Mouse (Mus musculus): ENCODE results near the gene Afp. TPM values are rescaled to one million over a fixed set of nuclear protein-coding genes. Genes with fewer than 3 reads are reported as not detected.

The Afp gene
- polyA plus RNA-seq, 1 experiment from 2014 or later: 541 TPM

DNA sequence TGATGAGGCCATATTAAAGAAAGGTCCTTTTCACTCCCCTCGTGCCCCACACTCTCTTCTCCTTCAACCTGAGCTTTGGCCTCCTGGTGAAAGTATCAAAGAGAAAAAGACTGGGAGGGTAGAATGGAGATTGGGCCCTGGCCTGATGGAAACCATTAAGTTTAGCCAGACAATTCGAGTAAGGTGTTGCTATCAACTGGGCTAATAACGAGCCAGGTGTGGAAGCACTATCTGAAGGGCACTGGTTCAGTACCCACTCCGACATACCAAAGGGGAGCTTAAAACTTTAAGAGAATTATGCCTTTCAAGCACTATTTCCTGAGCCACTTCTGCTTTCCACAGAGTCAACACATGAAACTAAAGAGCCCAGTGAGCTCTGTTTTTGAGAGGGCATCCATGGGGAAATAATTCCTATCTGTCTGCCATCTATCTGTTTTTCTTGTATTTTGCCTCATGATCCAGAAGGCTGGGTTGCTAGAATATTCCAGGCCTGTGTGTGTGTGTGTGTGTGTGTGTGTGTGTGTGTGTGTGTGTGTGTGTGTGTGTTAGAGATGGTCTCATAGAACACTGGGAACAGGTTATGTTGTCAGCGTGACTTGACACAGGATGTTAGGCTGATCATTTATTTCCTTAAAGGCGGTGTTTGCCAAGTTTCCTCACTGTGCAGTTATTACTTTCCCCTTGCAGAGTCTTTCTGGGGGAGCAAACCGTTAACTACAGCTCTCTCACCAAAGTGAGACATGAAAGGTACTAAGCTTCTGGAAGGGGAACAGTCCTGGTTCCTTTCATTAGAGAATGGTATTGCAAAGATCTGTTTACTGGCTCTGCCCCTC is 13.0 kb upstream of the Afp start:
- TF ChIP-seq CTCF (IDR thresholded peaks at IDR 0.05; ENCODE audit: low read depth): no peak
- ATAC-seq: no peak
- no peaks in the 10 kb centered on the region for H3K4me1 ChIP-seq (replicated peaks; ENCODE audit: control insufficient read depth, insufficient read depth, low read length)
- WGBS: 62% methylated on average over 7 of the region's 7 CpGs
- no peak overlapping the region for H3K4me3 ChIP-seq (ENCODE audit: low read depth, low read length)
- no peaks in the 10 kb centered on the region for H3K27me3 ChIP-seq (replicated peaks; ENCODE audit: control insufficient read depth, insufficient read depth, low read length)
- no peaks in the 10 kb centered on the region for H3K36me3 ChIP-seq (ENCODE audit: control insufficient read depth, insufficient read depth)
- no peak overlapping the region for H3K4me2 ChIP-seq (replicated peaks; ENCODE audit: low read depth)
- H3K27ac ChIP-seq (ENCODE audit: low read depth, low read length): no peak overlapping the region
- no peak overlapping the region for H3K9ac ChIP-seq (ENCODE audit: low read depth, low read length)
- no peaks in the 10 kb centered on the region for H3K9me3 ChIP-seq (ENCODE audit: control insufficient read depth)

DNA sequence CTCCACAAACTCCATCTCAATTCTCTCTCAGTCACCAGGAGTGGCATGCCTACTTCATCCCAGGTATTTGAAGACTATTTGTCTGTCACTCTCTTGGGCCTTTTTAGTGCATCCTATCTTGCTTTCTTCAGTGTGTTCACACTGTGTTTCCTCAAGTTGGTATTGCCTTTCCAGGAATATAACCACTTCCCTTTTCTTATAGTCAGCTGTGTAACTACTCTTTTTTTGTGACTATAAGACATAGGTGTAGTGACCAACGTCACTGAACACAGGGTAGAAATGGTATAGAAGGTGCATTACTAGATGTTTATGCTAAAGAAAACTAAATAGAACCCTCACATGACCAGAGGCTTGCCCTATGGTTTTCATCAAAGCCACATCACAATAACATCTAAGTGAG is 11.7 kb upstream of the Afp start:
- WGBS: 86% methylated on average over 1 of the region's 1 CpGs
- Histone ChIP-seq H3K9me3 (ENCODE audit: control insufficient read depth) (no peaks in the 10 kb centered on the region), H3K4me1 (replicated peaks; ENCODE audit: control insufficient read depth, insufficient read depth, low read length) (no peaks in the 10 kb centered on the region), H3K4me3 (ENCODE audit: low read depth, low read length) (no peak overlapping the region), H3K27me3 (replicated peaks; ENCODE audit: control insufficient read depth, insufficient read depth, low read length) (no peaks in the 10 kb centered on the region), H3K36me3 (ENCODE audit: control insufficient read depth, insufficient read depth) (no peaks in the 10 kb centered on the region), H3K9ac (ENCODE audit: low read depth, low read length) (no peak overlapping the region), H3K4me2 (replicated peaks; ENCODE audit: low read depth) (no peak overlapping the region), H3K27ac (ENCODE audit: low read depth, low read length) (no peak overlapping the region)
- TF ChIP-seq CTCF (IDR thresholded peaks at IDR 0.05; ENCODE audit: low read depth): no peak
- ATAC-seq: no peak

DNA sequence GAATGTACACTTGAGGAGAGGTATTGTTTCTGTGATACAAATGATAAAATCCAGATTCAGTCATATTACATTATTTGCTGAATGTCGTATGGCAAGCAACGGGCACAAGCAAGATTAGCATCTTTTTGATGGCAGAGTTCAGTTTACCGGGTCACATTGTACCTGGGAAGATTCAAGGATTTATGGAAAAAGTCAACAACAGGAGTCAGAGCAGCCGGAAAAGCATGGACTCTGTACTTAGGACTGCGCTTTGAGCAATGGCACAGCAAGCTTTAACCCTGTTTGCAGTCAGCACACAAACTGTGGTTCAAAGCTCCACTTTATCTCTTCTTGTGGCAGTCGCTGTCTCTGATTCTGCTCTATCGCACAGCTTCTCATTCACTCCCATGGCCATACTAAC is 4.9 kb upstream of the Afp start:
- 46% methylated on average over 7 of the region's 7 CpGs for WGBS
- no peak for ATAC-seq
- Histone ChIP-seq H3K9me3 (ENCODE audit: control insufficient read depth) (no peaks in the 10 kb centered on the region), H3K27ac (ENCODE audit: low read depth, low read length) (no peak overlapping the region), H3K4me2 (replicated peaks; ENCODE audit: low read depth) (no peak overlapping the region), H3K4me3 (ENCODE audit: low read depth, low read length) (no peak overlapping the region), H3K9ac (ENCODE audit: low read depth, low read length) (no peak overlapping the region), H3K36me3 (ENCODE audit: control insufficient read depth, insufficient read depth) (no peaks in the 10 kb centered on the region), H3K4me1 (replicated peaks; ENCODE audit: control insufficient read depth, insufficient read depth, low read length) (0 out of 2 replicates have a peak, but pooled peaks cover 3% of the 10 kb centered on the region), H3K27me3 (replicated peaks; ENCODE audit: control insufficient read depth, insufficient read depth, low read length) (no peaks in the 10 kb centered on the region)
- no peak for TF ChIP-seq CTCF (IDR thresholded peaks at IDR 0.05; ENCODE audit: low read depth)

DNA sequence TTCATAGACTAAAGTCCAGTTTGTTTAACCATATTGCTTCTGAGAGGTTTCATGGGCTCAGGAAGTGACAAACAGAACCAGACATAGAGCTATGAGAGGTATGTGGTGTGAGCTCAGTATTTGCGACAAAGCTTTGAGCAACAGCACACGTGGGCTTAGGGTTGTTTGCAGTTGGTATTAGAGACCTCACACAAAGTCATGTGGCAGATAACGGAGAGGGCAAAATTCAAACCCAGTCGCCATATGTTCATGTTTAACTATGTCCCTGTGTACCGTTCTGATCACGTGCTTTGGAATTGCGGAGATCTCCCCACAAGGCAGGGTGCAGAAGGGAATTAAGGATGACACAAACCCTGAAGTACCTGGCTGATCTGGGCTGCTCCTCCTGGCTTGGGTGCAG is 2.2 kb upstream of the Afp start:
- Histone ChIP-seq H3K36me3 (ENCODE audit: control insufficient read depth, insufficient read depth) (no peaks in the 10 kb centered on the region), H3K4me1 (replicated peaks; ENCODE audit: control insufficient read depth, insufficient read depth, low read length) (0 out of 2 replicates have a peak, but pooled peaks cover 3% of the 10 kb centered on the region), H3K27me3 (replicated peaks; ENCODE audit: control insufficient read depth, insufficient read depth, low read length) (no peaks in the 10 kb centered on the region), H3K4me3 (ENCODE audit: low read depth, low read length) (no peak overlapping the region), H3K27ac (ENCODE audit: low read depth, low read length) (no peak overlapping the region), H3K9ac (ENCODE audit: low read depth, low read length) (no peak overlapping the region), H3K4me2 (replicated peaks; ENCODE audit: low read depth) (no peak overlapping the region; the same call in 1 of the 2 replicates), H3K9me3 (ENCODE audit: control insufficient read depth) (no peaks in the 10 kb centered on the region)
- TF ChIP-seq CTCF (IDR thresholded peaks at IDR 0.05; ENCODE audit: low read depth): no peak
- WGBS: 43% methylated on average over 7 of the region's 7 CpGs
- no peak for ATAC-seq

DNA sequence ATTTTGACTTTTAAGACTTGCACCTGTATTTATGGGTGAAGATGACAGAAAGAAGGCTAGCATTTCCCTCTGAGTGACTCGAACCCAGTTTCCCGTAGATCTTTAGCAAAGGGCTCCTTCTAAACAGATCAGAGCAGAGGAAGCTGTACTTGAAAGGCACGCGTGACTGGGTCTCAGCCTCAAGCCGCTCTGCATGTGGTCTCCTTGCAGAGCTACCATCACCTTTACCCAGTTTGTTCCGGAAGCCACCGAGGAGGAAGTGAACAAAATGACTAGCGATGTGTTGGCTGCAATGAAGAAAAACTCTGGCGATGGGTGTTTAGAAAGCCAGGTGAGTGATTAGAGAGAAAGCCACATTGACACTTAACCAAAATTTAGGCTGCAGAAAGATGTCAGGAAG is 1.9 kb downstream of the Afp start:
- Histone ChIP-seq H3K4me1 (replicated peaks; ENCODE audit: control insufficient read depth, insufficient read depth, low read length) (0 out of 2 replicates have a peak, but pooled peaks cover 3% of the 10 kb centered on the region), H3K4me2 (replicated peaks; ENCODE audit: low read depth) (no peak overlapping the region), H3K36me3 (ENCODE audit: control insufficient read depth, insufficient read depth) (no peaks in the 10 kb centered on the region), H3K4me3 (ENCODE audit: low read depth, low read length) (no peak overlapping the region), H3K9me3 (ENCODE audit: control insufficient read depth) (no peaks in the 10 kb centered on the region), H3K27ac (ENCODE audit: low read depth, low read length) (no peak overlapping the region), H3K27me3 (replicated peaks; ENCODE audit: control insufficient read depth, insufficient read depth, low read length) (no peaks in the 10 kb centered on the region), H3K9ac (ENCODE audit: low read depth, low read length) (no peak overlapping the region)
- 76% methylated on average over 9 of the region's 9 CpGs for WGBS
- ATAC-seq: no peak
- TF ChIP-seq CTCF (IDR thresholded peaks at IDR 0.05; ENCODE audit: low read depth): no peak

DNA sequence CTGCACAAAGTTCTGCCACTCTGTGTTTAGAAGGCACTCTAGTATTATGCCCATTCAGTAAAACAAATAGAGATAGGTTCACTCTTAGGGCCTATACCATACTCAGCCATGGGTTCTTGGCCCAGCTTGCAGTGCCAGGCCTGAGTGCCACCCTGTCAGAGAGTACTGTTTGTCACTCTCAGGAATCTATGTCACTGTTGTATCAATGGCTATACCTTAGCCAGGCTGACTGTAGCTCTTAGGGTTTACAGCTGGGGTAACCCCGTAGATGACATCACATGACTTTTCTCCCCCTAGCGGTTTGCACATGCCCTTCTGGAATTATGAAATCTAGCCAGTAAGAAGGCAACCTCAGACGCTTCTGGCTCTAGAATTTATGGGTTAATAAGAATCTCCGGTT is 3.8 kb downstream of the Afp start:
- no peaks in the 10 kb centered on the region for H3K9me3 ChIP-seq (ENCODE audit: control insufficient read depth)
- no peak overlapping the region for H3K27ac ChIP-seq (ENCODE audit: low read depth, low read length)
- no peak overlapping the region for H3K4me3 ChIP-seq (ENCODE audit: low read depth, low read length)
- no peak for ATAC-seq
- H3K36me3 ChIP-seq (ENCODE audit: control insufficient read depth, insufficient read depth): no peaks in the 10 kb centered on the region
- TF ChIP-seq CTCF (IDR thresholded peaks at IDR 0.05; ENCODE audit: low read depth): no peak
- no peak overlapping the region for H3K9ac ChIP-seq (ENCODE audit: low read depth, low read length)
- no peaks in the 10 kb centered on the region for H3K27me3 ChIP-seq (replicated peaks; ENCODE audit: control insufficient read depth, insufficient read depth, low read length)
- WGBS: 92% methylated on average over 4 of the region's 4 CpGs
- no peaks in the 10 kb centered on the region for H3K4me1 ChIP-seq (replicated peaks; ENCODE audit: control insufficient read depth, insufficient read depth, low read length)
- H3K4me2 ChIP-seq (replicated peaks; ENCODE audit: low read depth): no peak overlapping the region
